Mouse (Mus musculus) WW6 (cell line): ENCODE measurements around the gene Gpr89.

Source experiments
- DNase-seq: peaks from one replicate; pipeline ENCODE4 v3.0.0-alpha.2; 2013; ENCODE audit warnings: low read depth, low spot score

The Gpr89 gene

GRCm38 (mm10) chr3:96870270-96870669 lies 34.9 kb downstream of the Gpr89 start:
- DNase-seq: no peak

GRCm38 (mm10) chr3:96869091-96869490 lies 36.1 kb downstream of the Gpr89 start:
- DNase-seq: no peak

- DNase-seq: no peak
Measured at GRCm38 (mm10) chr3:96868566-96868965, 36.6 kb downstream of the Gpr89 start.

- DNase-seq: no peak
Measured at GRCm38 (mm10) chr3:96867863-96868262, 37.3 kb downstream of the Gpr89 start.

GRCm38 (mm10) chr3:96860498-96860897 lies 44.6 kb downstream of the Gpr89 start:
- DNase-seq: no peak

- no peak for DNase-seq
Measured at GRCm38 (mm10) chr3:96855833-96856232, 49.3 kb downstream of the Gpr89 start.

- no peak for DNase-seq
Measured at GRCm38 (mm10) chr3:96854376-96854775, 50.8 kb downstream of the Gpr89 start.

- DNase-seq: no peak
Measured at GRCm38 (mm10) chr3:96852561-96852960, 52.6 kb downstream of the Gpr89 start.

- no peak for DNase-seq
Measured at GRCm38 (mm10) chr3:96849168-96849727, 55.9 kb downstream of the Gpr89 start.

- DNase-seq: no peak
Measured at GRCm38 (mm10) chr3:96848470-96848869, 56.7 kb downstream of the Gpr89 start.

GRCm38 (mm10) chr3:96847661-96848060 lies 57.5 kb downstream of the Gpr89 start:
- DNase-seq: no peak

GRCm38 (mm10) chr3:96846985-96847384 lies 58.2 kb downstream of the Gpr89 start:
- no peak for DNase-seq

GRCm38 (mm10) chr3:96845806-96846205 lies 59.3 kb downstream of the Gpr89 start:
- no peak for DNase-seq

- no peak for DNase-seq
Measured at GRCm38 (mm10) chr3:96845191-96845590, 60.0 kb downstream of the Gpr89 start.

GRCm38 (mm10) chr3:96838996-96839645 lies 66.0 kb downstream of the Gpr89 start:
- DNase-seq: no peak

- DNase-seq: no peak
Measured at GRCm38 (mm10) chr3:96836414-96836813, 68.7 kb downstream of the Gpr89 start.

- DNase-seq: no peak
Measured at GRCm38 (mm10) chr3:96834587-96835348, 70.4 kb downstream of the Gpr89 start.

- DNase-seq: no peak
Measured at GRCm38 (mm10) chr3:96832930-96833329, 72.2 kb downstream of the Gpr89 start.

- DNase-seq: no peak
Measured at GRCm38 (mm10) chr3:96829856-96830255, 75.3 kb downstream of the Gpr89 start.

GRCm38 (mm10) chr3:96828984-96829383 lies 76.2 kb downstream of the Gpr89 start, which contains the start of the genes Pdzk1 and Cd160:
Gene Pdzk1 (plus strand): TSS chr3:96829284.
Gene Cd160 (minus strand): TSS chr3:96829351.
- DNase-seq: no peak

- no peak for DNase-seq
Measured at GRCm38 (mm10) chr3:96828308-96828864, 76.8 kb downstream of the Gpr89 start.

- no peak for DNase-seq
Measured at GRCm38 (mm10) chr3:96825261-96825660, 79.9 kb downstream of the Gpr89 start.
